In the genomic region with DNA sequence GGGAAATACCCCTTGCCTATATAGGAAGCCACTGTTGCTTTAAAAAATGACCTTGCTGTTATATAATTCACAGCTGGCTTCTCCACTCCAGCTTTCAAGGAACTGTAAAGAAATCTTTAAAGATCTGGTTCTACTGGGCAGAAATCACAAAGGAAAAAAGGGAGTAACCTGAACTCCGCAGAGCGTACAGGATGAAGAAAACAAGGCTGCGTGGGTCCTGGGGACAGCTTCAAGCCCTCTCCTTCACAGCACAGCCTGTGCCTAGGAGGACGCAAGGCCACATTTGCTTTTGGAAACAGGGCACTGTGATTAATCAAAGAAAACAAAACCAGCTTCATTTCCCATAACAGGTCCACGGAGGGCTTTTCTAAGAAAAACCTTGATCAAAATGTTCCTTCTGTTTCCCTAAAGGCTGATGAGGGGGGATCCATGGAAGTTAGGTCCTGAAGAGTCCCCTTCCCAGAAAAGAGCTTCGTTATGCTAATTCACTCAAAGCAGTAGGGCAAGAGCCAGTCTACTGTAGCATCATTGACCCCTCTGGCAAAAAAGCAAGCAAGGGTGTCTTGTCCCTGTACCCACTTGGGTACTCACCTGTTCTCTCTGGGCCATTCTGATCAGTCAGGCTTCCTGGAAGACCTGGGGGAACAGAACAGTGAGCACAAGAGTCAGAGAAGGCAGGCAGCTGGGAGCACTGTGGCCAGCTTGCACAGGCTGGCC, we compare ENCODE assay signal across 9 mouse cellular contexts.
A peak's percentile ranks its signal among the peaks of the same experiment; 100 is the strongest.
DNase-seq lines count a peak whose midpoint lies in the region; ATAC-seq and TF ChIP-seq lines count a peak whose summit lies in the region.
"Had no signal": no experiment of that assay in that cellular context is flagged by ENCODE, and none has a peak within 500 bp of the region (broad histone marks: within the 10 kb centered on the region; RNA-seq: fewer than 3 reads in every experiment).

No protein-coding gene starts in this region.

- intact Hi-C loops in heart, postnatal 14 days (cut with DNase I) = loop anchor here (5.0 kb wide), 1 partner anchor 48 kb away; no protein-coding TSS in a partner anchor

- H3K4me3 ChIP-seq in heart, embryonic 12.5 days = no peak overlapping the region
- H3K4me3 ChIP-seq in forebrain, embryonic 16.5 days (replicated peaks; ENCODE audit: low read length) = no peak overlapping the region
- no peak overlapping the region for H3K4me3 ChIP-seq in midbrain, embryonic 13.5 days (replicated peaks)

- H3K9ac ChIP-seq in heart, embryonic 12.5 days = no peak overlapping the region
- H3K9ac ChIP-seq in forebrain, embryonic 16.5 days (replicated peaks; ENCODE audit: low read depth, low read length) = peak overlapping the region; percentile 30; the same call in 1 of the 2 replicates
- H3K9ac ChIP-seq in midbrain, embryonic 13.5 days (replicated peaks) = no peak overlapping the region; the same call in 1 of the 2 replicates

- H3K9me3 ChIP-seq in heart, embryonic 12.5 days (replicated peaks) = no peaks in the 10 kb centered on the region
- no peaks in the 10 kb centered on the region for H3K9me3 ChIP-seq in forebrain, embryonic 16.5 days (ENCODE audit: control insufficient read depth, low read length)
- H3K9me3 ChIP-seq in midbrain, embryonic 13.5 days = no peaks in the 10 kb centered on the region

- TF ChIP-seq CTCF in brain, embryonic 14.5 days (IDR thresholded peaks at IDR 0.05; ENCODE audit: borderline replicate concordance, extremely low read depth, insufficient read depth, insufficient read length) = no peak

- H3K4me1 ChIP-seq in heart, embryonic 12.5 days (replicated peaks) = peaks cover 63% of the 10 kb centered on the region
- peaks cover 50% of the 10 kb centered on the region for H3K4me1 ChIP-seq in forebrain, embryonic 16.5 days (replicated peaks; ENCODE audit: control insufficient read depth, insufficient read depth, low read length)
- peaks cover 46% of the 10 kb centered on the region for H3K4me1 ChIP-seq in midbrain, embryonic 13.5 days (replicated peaks)

- H3K4me2 ChIP-seq in heart, embryonic 12.5 days = no peak overlapping the region
- no peak overlapping the region; the same call in 1 of the 2 replicates for H3K4me2 ChIP-seq in forebrain, embryonic 16.5 days (ENCODE audit: low read length)
- peak overlapping the region; percentile 13; the same call in 1 of the 2 replicates for H3K4me2 ChIP-seq in midbrain, embryonic 13.5 days (replicated peaks)

- H3K27me3 ChIP-seq in heart, embryonic 12.5 days (replicated peaks) = no peaks in the 10 kb centered on the region
- no peaks in the 10 kb centered on the region for H3K27me3 ChIP-seq in forebrain, embryonic 16.5 days (replicated peaks; ENCODE audit: control insufficient read depth, insufficient read depth, low read length)
- no peaks in the 10 kb centered on the region for H3K27me3 ChIP-seq in midbrain, embryonic 13.5 days

- no peaks in the 10 kb centered on the region for H3K36me3 ChIP-seq in heart, embryonic 12.5 days
- no peaks in the 10 kb centered on the region for H3K36me3 ChIP-seq in forebrain, embryonic 16.5 days (ENCODE audit: control insufficient read depth, insufficient read depth)
- no peaks in the 10 kb centered on the region for H3K36me3 ChIP-seq in midbrain, embryonic 13.5 days

- no peak for ATAC-seq in heart, embryonic 12.5 days (ENCODE audit: insufficient number of reproducible peaks, low FRiP score)
- ATAC-seq in forebrain, embryonic 16.5 days = no peak
- ATAC-seq in midbrain, embryonic 13.5 days = 0 out of 2 replicates have a peak, but pooled peaks have one; percentile 28

- H3K27ac ChIP-seq in heart, embryonic 12.5 days (ENCODE audit: poor library complexity, severe bottlenecking) = peak overlapping the region; percentile 92
- peak overlapping the region; percentile 55 for H3K27ac ChIP-seq in forebrain, embryonic 16.5 days (ENCODE audit: low read length)
- peak overlapping the region; percentile 56 for H3K27ac ChIP-seq in midbrain, embryonic 13.5 days

- no peak for TF ChIP-seq POLR2A in brain, embryonic 14.5 days (IDR thresholded peaks at IDR 0.05; ENCODE audit: borderline replicate concordance, extremely low read depth, insufficient read depth, insufficient read length, poor library complexity, severe bottlenecking)

- WGBS in heart, embryonic 12.5 days = 71% methylated on average over 6 of the region's 6 CpGs
- 50% methylated on average over 6 of the region's 6 CpGs for WGBS in forebrain, embryonic 16.5 days
- WGBS in midbrain, embryonic 13.5 days = 56% methylated on average over 6 of the region's 6 CpGs

- DNase-seq in heart, postnatal 14 days = no peak
- peak; percentile 34 for DNase-seq in brain, embryonic 14.5 days (ENCODE audit: low read depth)
- DNase-seq in yolk sac, embryonic 10.5 days (ENCODE audit: low spot score) = no peak
- no peak for DNase-seq in thymus, postnatal 14 days
- no peak for DNase-seq in adrenal gland, postnatal 36 days
- DNase-seq: cerebellum, postnatal 25 days had no signal
